Mouse (Mus musculus) liver, embryonic 14.5 days (tissue): ENCODE results near the gene Hsd3b6. TPM values are rescaled to one million over a fixed set of nuclear protein-coding genes. Genes with fewer than 3 reads are reported as not detected.
A peak's percentile ranks its signal among the peaks of the same experiment; 100 is the strongest.
"Not testable (repeated sequence)": the region's sequence is repeated elsewhere in the genome, so short reads cannot be mapped to it uniquely, and the experiment has no call there.

Experiments
- ATAC-seq: fragments of 200-750 bp; cut with Nextera tagmentation; 2 replicates; pipeline ENCODE4 v1.8.0; 2017; ENCODE audit warnings: moderate number of reproducible peaks, mild to moderate bottlenecking, moderate library complexity; ENCODE audit not compliant: insufficient read depth
- DNase-seq, 3 experiments: peaks; one replicate each; pipeline ENCODE4 v3.0.0-alpha.2; 2012 to 2013; ENCODE audit warnings: low read depth in 3 of 3, low spot score in 3 of 3
- H3K27ac ChIP-seq: fragments of 300-500 bp; sonication (generic); 2 replicates; pipeline ENCODE4 v1.5.1; 2014; ENCODE audit warnings: moderate library complexity, mild to moderate bottlenecking, control low read depth, inconsistent platforms
- H3K27me3 ChIP-seq: fragments of 300-500 bp; sonication (generic); 2 replicates; pipeline ENCODE4 v1.6.1; 2014; ENCODE audit warnings: mild to moderate bottlenecking, low read length, moderate library complexity; ENCODE audit not compliant: control insufficient read depth, insufficient read depth
- H3K36me3 ChIP-seq: fragments of 300-500 bp; sonication (generic); replicated peaks from 2 replicates; pipeline ENCODE4 v1.6.1; 2014; ENCODE audit warnings: low read depth; ENCODE audit not compliant: control insufficient read depth, insufficient read depth
- H3K4me1 ChIP-seq, 2 experiments: fragments of 200-500 bp in 1 of 2; fragments of 300-500 bp in 1 of 2; sonication (generic) in 1 of 2; replicated peaks; 2 replicates each; pipeline ENCODE4 v1.6.1; 2012 to 2014; ENCODE audit warnings: antibody characterized with exemption in 1 of 2, inconsistent platforms in 1 of 2, low read length in 1 of 2; ENCODE audit not compliant: control insufficient read depth in 2 of 2, insufficient read depth in 2 of 2
- H3K4me2 ChIP-seq: fragments of 300-500 bp; sonication (generic); 2 replicates; pipeline ENCODE4 v1.6.1; 2014; ENCODE audit warnings: low read depth, mild to moderate bottlenecking, control low read depth, moderate library complexity
- H3K4me3 ChIP-seq, 2 experiments: fragments of 200-500 bp in 1 of 2; fragments of 300-500 bp in 1 of 2; sonication (generic) in 1 of 2; 2 replicates each; pipeline ENCODE4 v1.5.1; 2012 to 2014; ENCODE audit warnings: low read depth in 2 of 2, low read length in 2 of 2, mild to moderate bottlenecking in 2 of 2, control low read depth in 1 of 2, inconsistent platforms in 1 of 2, moderate library complexity in 1 of 2; ENCODE audit not compliant: insufficient read depth in 1 of 2
- H3K9ac ChIP-seq: fragments of 300-500 bp; sonication (generic); replicated peaks from 2 replicates; pipeline ENCODE4 v1.6.1; 2014; ENCODE audit warnings: mild to moderate bottlenecking, control low read depth, moderate library complexity
- H3K9me3 ChIP-seq: fragments of 300-500 bp; sonication (generic); 2 replicates; pipeline ENCODE4 v1.6.1; 2016; ENCODE audit warnings: low read length, mixed read lengths; ENCODE audit not compliant: control insufficient read depth
- CTCF ChIP-seq: IDR thresholded peaks from 2 replicates; pipeline ENCODE4 v1.5.1; 2016; ENCODE audit warnings: antibody characterized with exemption, low read depth, control low read depth
- EP300 ChIP-seq: IDR thresholded peaks from 2 replicates; pipeline ENCODE4 v1.6.1; 2016; ENCODE audit warnings: antibody characterized with exemption, low read depth
- WGBS: fragments of 180-500 bp; shearing (Covaris S2); extraction: QIAGEN DNeasy Blood & Tissue Kit; methylation state at CpG from one replicate; pipeline ENCODE4 v1.1.7; 2014; ENCODE audit not compliant: insufficient replicate concordance; 5-methylcytosine and 5-hydroxymethylcytosine counted together
- polyA plus RNA-seq, 2 experiments: library from polyadenylated mRNA; depleted of rRNA in 1 of 2; stranded (reverse) in 1 of 2; unstranded in 1 of 2; fragments of >200 nt; fragmentation: Nextera tagmentation in 1 of 2; extraction: Ambion mirVana in 1 of 2; gene quantifications; 2 replicates each; pipeline versions ENCODE4 v1.2.1 to v1.2.3; 2012 to 2014

Gene Hsd3b6
- polyA plus RNA-seq, 2 experiments = 3.8 to 3.9 TPM

GRCm38 (mm10) chr3:98850262-98850661 is 36.0 kb upstream of the Hsd3b6 start:
- WGBS = 64% methylated on average over 5 of the region's 5 CpGs
- Histone ChIP-seq H3K27ac (no peak overlapping the region), H3K4me1 (peaks cover 21 to 32% of the 10 kb centered on the region in 2 experiments), H3K4me3 (no peak overlapping the region), H3K9me3 (no peaks in the 10 kb centered on the region), H3K4me2 (no peak overlapping the region), H3K9ac (no peak overlapping the region), H3K36me3 (no peaks in the 10 kb centered on the region), H3K27me3 (no peaks in the 10 kb centered on the region)
- TF ChIP-seq CTCF (no peak), EP300 (no peak)
- ATAC-seq = no peak
- no peak for DNase-seq

- Histone ChIP-seq H3K4me1 (peaks cover 11 to 23% of the 10 kb centered on the region in 2 experiments), H3K9ac (no peak overlapping the region), H3K27ac (no peak overlapping the region), H3K4me2 (no peak overlapping the region), H3K27me3 (no peaks in the 10 kb centered on the region), H3K9me3 (no peaks in the 10 kb centered on the region), H3K4me3 (no peak overlapping the region), H3K36me3 (no peaks in the 10 kb centered on the region)
- no peak for TF ChIP-seq CTCF
- no peak for TF ChIP-seq EP300
- 61% methylated on average over 1 of the region's 1 CpGs for WGBS
- ATAC-seq (peak; percentile 71), DNase-seq (peak in 1 of 3 experiments; percentile 31)
Measured at GRCm38 (mm10) chr3:98848898-98849297, 34.7 kb upstream of the Hsd3b6 start.

- H3K27me3 ChIP-seq, H3K4me3 ChIP-seq, H3K27ac ChIP-seq, H3K9ac ChIP-seq, H3K4me2 ChIP-seq, H3K4me1 ChIP-seq, H3K36me3 ChIP-seq, H3K9me3 ChIP-seq, DNase-seq: not testable (repeated sequence)
- peak; percentile 77 for ATAC-seq
- WGBS = 52% methylated on average over 5 of the region's 6 CpGs
Measured at GRCm38 (mm10) chr3:98812653-98813052, 1.6 kb downstream of the Hsd3b6 start.

- H3K4me2 ChIP-seq, H3K4me3 ChIP-seq, H3K4me1 ChIP-seq, H3K27ac ChIP-seq, DNase-seq, H3K9ac ChIP-seq, H3K27me3 ChIP-seq, H3K36me3 ChIP-seq, ATAC-seq, H3K9me3 ChIP-seq: not testable (repeated sequence)
- WGBS = 32% methylated on average over 3 of the region's 3 CpGs
Measured at GRCm38 (mm10) chr3:98805032-98805431, 9.2 kb downstream of the Hsd3b6 start.

GRCm38 (mm10) chr3:98786551-98786950 is 27.7 kb downstream of the Hsd3b6 start:
- no peaks in the 10 kb centered on the region for H3K27me3 ChIP-seq
- TF ChIP-seq EP300 = no peak
- no peak for TF ChIP-seq CTCF
- no peak overlapping the region for H3K27ac ChIP-seq
- DNase-seq (no peak), ATAC-seq (no peak)
- H3K4me1 ChIP-seq = 0 out of 4 replicates have a peak, but pooled peaks cover 0 to 1% of the 10 kb centered on the region in 2 experiments
- no peaks in the 10 kb centered on the region for H3K36me3 ChIP-seq
- H3K4me2 ChIP-seq = no peak overlapping the region
- 37% methylated on average over 2 of the region's 2 CpGs for WGBS
- no peak overlapping the region for H3K4me3 ChIP-seq
- no peak overlapping the region for H3K9ac ChIP-seq
- H3K9me3 ChIP-seq = no peaks in the 10 kb centered on the region
